Mouse (Mus musculus) kidney, adult 8-10 months (tissue): Measurements from ENCODE around the gene Cox4i2.

Experiments used
- DNase-seq, 2 experiments: peaks; one replicate each; pipeline ENCODE4 v3.0.0; 2022

Gene Cox4i2

GRCm38 (mm10) chr2:152771571-152771970 lies 17.6 kb downstream of the Cox4i2 start:
- DNase-seq = peak; percentile 70 to 87

- DNase-seq = no peak
Observed at GRCm38 (mm10) chr2:152772231-152772630, 18.3 kb downstream of the Cox4i2 start.

GRCm38 (mm10) chr2:152775357-152775756 lies 21.4 kb downstream of the Cox4i2 start:
- no peak for DNase-seq

- no peak for DNase-seq
Observed at GRCm38 (mm10) chr2:152776019-152776418, 22.0 kb downstream of the Cox4i2 start.

GRCm38 (mm10) chr2:152776435-152776834 lies 22.5 kb downstream of the Cox4i2 start:
- DNase-seq = no peak

GRCm38 (mm10) chr2:152777081-152777480 lies 23.1 kb downstream of the Cox4i2 start:
- DNase-seq = no peak

- no peak for DNase-seq
Observed at GRCm38 (mm10) chr2:152780466-152780865, 26.5 kb downstream of the Cox4i2 start.

- DNase-seq = peak in 1 of 2 experiments; percentile 33
Observed at GRCm38 (mm10) chr2:152781031-152781711, 27.2 kb downstream of the Cox4i2 start.

- no peak for DNase-seq
Observed at GRCm38 (mm10) chr2:152782656-152783055, 28.7 kb downstream of the Cox4i2 start.

- DNase-seq = no peak
Observed at GRCm38 (mm10) chr2:152783241-152783640, 29.3 kb downstream of the Cox4i2 start.

GRCm38 (mm10) chr2:152784640-152785039 lies 30.7 kb downstream of the Cox4i2 start:
- DNase-seq = no peak

- peak; percentile 76 to 80 for DNase-seq
Observed at GRCm38 (mm10) chr2:152785446-152786350, 31.7 kb downstream of the Cox4i2 start.

- DNase-seq = peak; percentile 68 to 71
Observed at GRCm38 (mm10) chr2:152787136-152787535, 33.2 kb downstream of the Cox4i2 start.

- no peak for DNase-seq
Observed at GRCm38 (mm10) chr2:152787543-152787942, 33.6 kb downstream of the Cox4i2 start.

- peak in 1 of 2 experiments; percentile 45 for DNase-seq
Observed at GRCm38 (mm10) chr2:152788892-152789421, 35.0 kb downstream of the Cox4i2 start.

- DNase-seq = peak in 1 of 2 experiments; percentile 39
Observed at GRCm38 (mm10) chr2:152789591-152789999, 35.6 kb downstream of the Cox4i2 start.

- DNase-seq = peak; percentile 64 to 88
Observed at GRCm38 (mm10) chr2:152792461-152792860, 38.5 kb downstream of the Cox4i2 start.

- no peak for DNase-seq
Observed at GRCm38 (mm10) chr2:152793381-152793780, 39.4 kb downstream of the Cox4i2 start.

GRCm38 (mm10) chr2:152794281-152794827 lies 40.4 kb downstream of the Cox4i2 start:
- DNase-seq = no peak

- no peak for DNase-seq
Observed at GRCm38 (mm10) chr2:152797589-152797988, 43.6 kb downstream of the Cox4i2 start.

- DNase-seq = no peak
Observed at GRCm38 (mm10) chr2:152799954-152800761, 46.2 kb downstream of the Cox4i2 start.

- no peak for DNase-seq
Observed at GRCm38 (mm10) chr2:152800762-152801113, 46.8 kb downstream of the Cox4i2 start.
